Mouse (Mus musculus) left cerebral cortex, postnatal 25 days (tissue): ENCODE measurements around the gene Stambpl1. TPM values are rescaled to one million over a fixed set of nuclear protein-coding genes. Genes with fewer than 3 reads are reported as not detected.

ENCODE experiments used
- DNase-seq, 2 experiments: peaks; one replicate each; pipeline ENCODE4 v3.0.0; 2022; ENCODE audit warnings: low spot score in 2 of 2, mixed read lengths in 1 of 2
- intact Hi-C: fragments of 180-260 bp; cut with DNase I; formaldehyde crosslinking; loops from one replicate; pipeline ENCODE4 v1.15.1; 2025
- total RNA-seq, 2 experiments: library from RNA; stranded (reverse); gene quantifications; 2 replicates each; pipeline ENCODE4 v1.2.3; 2021

The Stambpl1 gene
- total RNA-seq, 2 experiments from 2014 or later, result 15.2 to 19.7 TPM

DNA sequence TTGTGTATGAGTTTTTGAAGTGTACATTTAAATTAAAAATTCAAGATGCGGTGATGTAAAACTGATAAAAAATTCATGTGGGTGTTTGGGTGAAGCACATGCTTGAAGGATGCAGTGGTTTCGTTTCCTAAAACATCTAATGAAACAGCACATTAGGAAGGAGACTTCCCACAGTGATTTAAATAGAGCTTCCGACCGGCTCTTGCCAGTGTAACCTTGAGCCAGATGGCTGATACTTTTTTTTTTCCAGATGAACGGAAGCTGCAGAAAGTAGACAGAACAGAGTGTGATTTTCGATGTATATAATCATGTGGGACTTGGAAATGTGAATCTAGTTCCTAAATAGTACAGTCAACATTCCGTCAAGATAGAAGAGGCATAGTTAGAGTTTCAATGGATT, 39.6 kb downstream of the Stambpl1 start:
- DNase-seq, result peak; percentile 51 to 83
- intact Hi-C loops, result loop anchor here (5.0 to 10.0 kb wide), 2 partner anchors 39 to 77 kb away; partner anchors contain the start of gene Stambpl1

- intact Hi-C loops, result loop anchor here (5.0 to 10.0 kb wide), 2 partner anchors 40 to 78 kb away; partner anchors contain the start of gene Stambpl1
- no peak for DNase-seq
Observed at GRCm38 (mm10) chr19:34232326-34232725, 40.3 kb downstream of the Stambpl1 start.

GRCm38 (mm10) chr19:34233944-34234343, 41.9 kb downstream of the Stambpl1 start:
- intact Hi-C loops, result loop anchor here (5.0 to 10.0 kb wide), 2 partner anchors 42 to 79 kb away; partner anchors contain the start of gene Stambpl1

DNA sequence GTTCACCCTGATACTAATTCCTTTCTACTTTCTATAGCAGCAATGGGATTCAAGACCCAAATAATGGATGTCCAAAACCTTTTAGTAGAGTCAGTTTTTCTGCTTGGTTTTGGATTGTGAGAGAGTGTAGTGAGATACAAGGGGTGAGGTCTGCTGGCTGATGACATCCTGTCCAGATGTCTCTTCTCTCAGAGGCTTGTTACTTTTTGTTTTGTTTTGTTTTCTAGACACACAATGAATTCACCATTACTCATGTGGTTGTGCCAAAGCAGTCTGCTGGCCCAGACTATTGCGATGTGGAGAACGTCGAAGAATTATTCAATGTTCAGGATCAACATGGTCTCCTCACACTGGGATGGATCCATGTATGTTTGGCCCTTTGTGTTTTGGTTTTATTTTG, 44.0 kb downstream of the Stambpl1 start:
- intact Hi-C loops, result loop anchor here (10.0 kb wide), 1 partner anchor 81 kb away; no protein-coding TSS in a partner anchor
- no peak for DNase-seq

More at GRCm38 (mm10) chr19:34233944-34234343, 41.9 kb downstream of the Stambpl1 start:
- DNase-seq, result peak; percentile 56 to 61

DNA sequence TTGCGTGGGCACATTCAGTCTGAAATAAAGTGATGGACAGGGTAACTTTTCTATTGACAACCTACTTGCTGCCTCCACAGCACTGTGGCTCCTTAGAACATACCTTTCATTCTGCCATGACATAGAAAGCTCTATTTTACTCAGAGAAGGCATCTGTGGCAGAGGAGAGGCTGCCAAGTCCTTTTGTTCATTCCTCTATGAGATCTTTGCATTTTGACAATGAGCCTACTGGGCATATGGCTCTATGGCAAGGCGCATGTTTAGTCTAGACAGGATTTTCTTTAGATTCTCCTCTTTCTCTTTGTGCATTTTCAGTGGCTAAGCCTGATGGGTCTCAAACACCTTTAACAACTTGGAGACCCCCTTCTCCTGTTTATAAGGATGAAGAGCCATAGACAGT, 45.7 kb downstream of the Stambpl1 start:
- peak in 1 of 2 experiments; percentile 32 for DNase-seq
- intact Hi-C loops, result loop anchor here (10.0 kb wide), 1 partner anchor 83 kb away; no protein-coding TSS in a partner anchor

DNA sequence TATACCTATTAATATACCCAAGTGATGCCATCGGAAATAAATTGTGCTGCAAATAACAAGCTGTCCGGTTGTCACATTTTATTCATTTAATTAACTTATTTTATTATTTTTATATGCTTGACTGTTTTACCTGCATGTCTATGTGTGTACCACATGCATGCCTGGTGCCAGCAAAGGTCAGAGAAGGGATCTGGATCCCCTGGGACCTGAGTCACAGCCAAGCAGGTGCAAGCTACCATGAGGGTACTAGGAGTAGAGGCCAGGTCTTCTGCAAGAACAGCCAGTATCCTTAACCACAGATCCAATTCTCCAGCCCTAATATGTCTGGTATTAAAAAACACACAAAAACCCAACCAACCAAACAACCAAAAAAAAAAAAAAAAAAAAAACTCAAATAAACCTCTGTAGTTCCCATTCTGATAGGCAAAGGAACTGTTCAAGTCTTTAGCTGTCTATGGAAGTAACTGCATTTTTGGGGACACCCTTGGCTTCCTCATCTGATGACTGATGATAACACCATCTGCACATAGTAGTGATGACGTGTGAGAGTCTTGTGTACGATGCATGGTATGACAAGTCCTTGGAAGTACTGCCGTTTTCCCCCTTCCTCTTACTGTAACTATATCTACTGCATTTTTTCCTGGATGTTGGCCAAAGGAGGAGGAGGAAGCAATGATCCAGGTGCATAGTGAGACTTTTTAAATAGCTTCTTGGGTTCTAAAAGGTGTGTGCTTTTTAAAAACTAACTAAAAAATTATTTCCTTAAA, 48.4 kb downstream of the Stambpl1 start:
- DNase-seq, result no peak
- intact Hi-C loops, result loop anchor here (5.0 to 10.0 kb wide), 4 partner anchors 92 to 424 kb away; partner anchors contain the start of gene Ifit2

- intact Hi-C loops, result loop anchor here (5.0 to 10.0 kb wide), 4 partner anchors 91 to 423 kb away; partner anchors contain the start of gene Ifit2
Observed at GRCm38 (mm10) chr19:34241247-34241915, 49.4 kb downstream of the Stambpl1 start.

GRCm38 (mm10) chr19:34242925-34243324, 50.9 kb downstream of the Stambpl1 start:
- intact Hi-C loops, result loop anchor here (5.0 to 10.0 kb wide), 4 partner anchors 89 to 422 kb away; partner anchors contain the start of gene Ifit2
- DNase-seq, result no peak

More at GRCm38 (mm10) chr19:34241247-34241915, 49.4 kb downstream of the Stambpl1 start:
- DNase-seq, result peak in 1 of 2 experiments; percentile 41

- intact Hi-C loops, result loop anchor here (2.0 to 10.0 kb wide), 5 partner anchors 41 to 421 kb away; partner anchors contain the start of gene Ifit2
- DNase-seq, result peak; percentile 58 to 78
Observed at GRCm38 (mm10) chr19:34244056-34244455, 52.0 kb downstream of the Stambpl1 start.

- intact Hi-C loops, result loop anchor here (5.0 to 10.0 kb wide), 2 partner anchors 229 to 416 kb away; partner anchors contain the start of gene Ch25h
- DNase-seq, result no peak
Observed at GRCm38 (mm10) chr19:34248558-34248957, 56.5 kb downstream of the Stambpl1 start.

DNA sequence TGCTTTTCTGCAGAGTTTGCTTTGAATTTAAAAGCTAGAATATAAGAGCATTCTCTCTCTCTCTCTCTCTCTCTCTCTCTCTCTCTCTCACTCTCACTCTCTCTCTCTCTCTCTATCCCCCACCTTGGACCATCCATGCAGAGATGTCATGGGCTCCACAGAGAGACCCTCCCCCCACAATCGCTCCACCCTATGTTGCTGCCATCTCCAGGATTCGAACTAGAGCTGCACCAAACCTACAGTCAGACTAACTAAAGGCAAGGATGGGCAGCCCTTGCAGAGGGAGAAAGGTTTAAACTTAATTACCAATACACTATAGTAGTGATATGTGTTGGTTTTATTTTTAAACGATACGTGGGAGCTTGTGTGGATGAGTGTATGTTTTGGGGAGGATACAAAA, 58.6 kb downstream of the Stambpl1 start:
- DNase-seq, result no peak
- intact Hi-C loops, result no loop called here

GRCm38 (mm10) chr19:34251900-34252299, 59.9 kb downstream of the Stambpl1 start:
- intact Hi-C loops, result no loop called here
- DNase-seq, result no peak

GRCm38 (mm10) chr19:34252450-34252849, 60.4 kb downstream of the Stambpl1 start:
- intact Hi-C loops, result no loop called here
- no peak for DNase-seq

DNA sequence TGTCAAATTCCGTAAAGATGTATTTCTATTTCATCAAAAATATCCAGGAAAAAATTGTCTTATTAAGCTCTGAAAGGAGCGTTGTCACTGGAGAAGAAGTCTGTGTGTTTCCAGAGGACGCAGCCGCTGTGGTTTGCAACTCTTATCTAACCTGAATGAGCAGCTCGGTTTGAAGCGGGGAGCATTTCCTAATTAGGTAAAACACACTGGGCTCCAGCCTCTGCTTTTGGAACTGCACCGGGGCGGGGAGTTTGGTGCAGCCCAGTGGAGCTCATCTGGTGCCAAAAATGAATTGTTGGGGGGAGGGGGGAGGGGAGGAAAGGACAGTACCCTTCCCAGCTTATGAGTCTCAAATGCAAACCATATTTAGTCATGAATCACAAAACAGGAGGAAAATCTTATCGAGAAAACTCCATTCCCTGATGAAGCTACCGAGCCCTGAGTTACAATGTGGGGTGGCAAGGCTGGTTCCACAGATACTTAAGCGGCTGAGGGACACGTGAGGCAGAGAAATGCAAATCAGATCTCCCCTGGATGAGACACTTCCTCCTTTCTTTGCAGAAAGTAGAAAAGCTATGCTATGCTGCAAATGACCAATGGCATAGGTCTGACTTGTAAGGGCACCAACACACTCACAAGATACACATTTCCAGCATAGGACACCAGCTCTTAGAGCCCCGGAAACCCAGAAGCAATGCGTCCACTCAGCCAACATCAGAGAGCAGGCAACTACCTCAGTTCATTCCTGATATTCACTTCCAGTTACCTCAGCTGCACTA, 62.3 kb downstream of the Stambpl1 start:
- intact Hi-C loops, result no loop called here
- DNase-seq, result peak in 1 of 2 experiments; percentile 32

DNA sequence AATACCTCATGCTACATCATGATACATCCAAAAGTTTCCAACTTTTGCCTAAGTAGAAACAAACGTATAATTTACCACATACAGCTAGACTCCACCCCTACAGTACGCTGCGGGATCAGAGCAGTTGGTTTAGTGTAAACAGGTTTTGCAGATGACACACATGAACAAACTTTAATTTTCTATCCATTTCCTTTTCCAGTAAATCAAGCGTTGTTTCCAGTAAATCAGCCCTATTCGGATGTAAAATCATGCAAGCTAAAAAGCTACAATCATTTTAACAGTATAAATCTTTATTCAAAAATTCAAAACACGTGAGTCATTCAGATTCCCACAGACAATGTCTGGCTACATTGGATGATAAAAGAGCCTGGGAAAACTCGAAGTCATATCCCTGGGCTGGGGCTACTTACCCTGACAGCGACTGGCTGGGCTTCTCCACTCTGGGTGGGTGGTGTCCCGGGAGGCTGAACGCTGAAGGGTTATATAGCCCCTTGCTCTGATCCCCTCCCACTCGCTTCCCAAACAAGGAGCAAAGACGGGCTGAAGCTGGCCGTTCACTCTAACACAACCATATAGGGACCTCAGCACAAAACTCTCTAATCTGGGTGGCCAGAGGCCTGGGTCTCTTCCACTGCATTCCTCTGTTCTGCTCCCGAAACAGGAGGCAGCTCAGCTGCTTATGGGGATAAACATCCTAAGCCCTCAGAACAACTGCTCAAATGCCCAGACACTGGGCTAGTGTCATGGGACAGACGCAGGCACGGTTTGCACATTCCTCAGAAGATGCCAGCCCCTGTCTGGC, 63.1 kb downstream of the Stambpl1 start, which contains the start of gene Acta2:
Acta2 (minus strand) TSS at position 711 of the 802 bp plus-strand sequence.
- no peak for DNase-seq
- intact Hi-C loops, result no loop called here

DNA sequence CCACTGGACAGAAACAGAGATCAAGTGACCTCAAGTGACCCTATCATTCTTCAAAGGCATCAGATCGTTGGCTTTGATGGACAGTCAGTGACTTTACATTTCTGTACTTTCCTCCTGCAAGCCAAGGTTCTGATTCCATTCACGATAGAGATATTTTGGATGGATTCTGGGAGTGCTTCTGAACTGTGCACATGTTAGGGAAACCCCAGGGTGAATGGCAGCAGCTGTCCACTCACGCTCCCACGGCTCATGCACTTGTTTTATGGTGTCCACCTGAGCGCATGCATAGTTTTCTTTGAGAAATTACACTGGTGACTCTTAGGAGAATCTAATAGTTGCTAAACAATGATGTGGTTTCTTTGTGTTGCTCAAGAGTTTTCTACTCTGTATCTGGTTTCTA, 64.1 kb downstream of the Stambpl1 start:
- intact Hi-C loops, result no loop called here

DNA sequence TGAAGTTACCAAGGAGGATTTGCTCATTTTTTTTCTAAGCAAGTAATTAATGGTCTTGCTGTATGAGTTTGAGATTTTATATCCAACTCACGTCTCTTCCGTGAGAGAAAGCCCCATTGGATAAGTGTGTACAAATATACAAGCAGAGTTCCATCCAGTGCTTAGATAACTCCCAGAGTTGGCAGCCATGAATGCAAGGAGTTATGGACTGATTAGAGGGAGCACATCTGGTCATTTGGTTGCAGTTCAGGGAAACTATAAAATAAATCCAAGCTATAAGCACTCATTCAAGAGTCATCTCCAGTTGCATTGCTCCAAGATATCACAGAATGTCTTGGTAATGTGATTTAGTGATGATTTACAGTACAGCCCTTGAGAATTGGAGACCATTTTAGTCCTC, 64.9 kb downstream of the Stambpl1 start:
- no peak for DNase-seq
- intact Hi-C loops, result no loop called here

More for the DNA sequence above, 64.1 kb downstream of the Stambpl1 start:
- no peak for DNase-seq

DNA sequence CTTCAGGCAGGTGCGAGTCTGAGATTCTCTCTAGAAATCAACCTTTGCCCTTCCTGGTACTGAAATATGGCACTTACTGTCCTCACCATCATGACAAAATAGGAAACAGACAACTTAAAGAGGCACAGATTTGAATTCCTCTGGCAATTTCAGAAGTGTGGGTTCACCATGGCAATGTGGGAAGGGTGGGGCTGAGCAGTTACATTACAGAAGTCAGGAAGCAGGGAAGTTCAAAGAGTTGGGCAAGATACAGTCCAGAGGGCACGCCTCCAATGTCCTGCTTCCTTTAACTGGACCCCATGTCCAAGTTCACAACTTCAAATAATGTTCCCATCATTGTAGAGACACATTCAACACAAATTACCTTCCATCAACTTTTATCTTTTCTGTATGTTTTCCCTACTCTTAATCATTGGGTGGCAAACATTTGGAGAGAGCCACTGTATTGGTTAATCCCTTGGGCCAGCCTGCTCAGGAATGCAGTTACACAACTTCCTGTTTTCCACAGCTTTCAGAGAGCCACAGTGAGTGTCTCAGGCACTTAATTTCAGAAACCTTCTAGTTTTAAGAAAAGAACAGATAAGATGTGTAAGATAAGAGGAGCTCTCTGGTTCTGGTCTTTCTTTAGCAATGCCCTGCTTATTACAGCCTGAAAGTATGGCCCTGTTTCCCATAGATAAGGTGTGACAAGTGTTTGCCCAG, 70.4 kb downstream of the Stambpl1 start:
- intact Hi-C loops, result no loop called here
- DNase-seq, result no peak
